Mouse (Mus musculus) embryonic stem cell, embryonic (primary cell): ENCODE results near the gene Prkcb.

Experiments used
- CTCF ChIA-PET, 4 experiments: fragments of 300-600 bp in 2 of 4; fragments of 350-600 bp in 2 of 4; sonication (Branson Sonifier 250); formaldehyde crosslinking; loops; one replicate each; lab custom pipeline; 2022; ENCODE audit warnings: inconsistent platforms in 2 of 4; lab: Charles Lee
- POLR2A ChIA-PET, 4 experiments: fragments of 300-600 bp in 2 of 4; fragments of 350-600 bp in 2 of 4; sonication (Branson Sonifier 250); formaldehyde crosslinking; loops; one replicate each; lab custom pipeline; 2022; ENCODE audit warnings: antibody characterized with exemption in 4 of 4, inconsistent platforms in 1 of 4; lab: Charles Lee

The Prkcb gene

DNA sequence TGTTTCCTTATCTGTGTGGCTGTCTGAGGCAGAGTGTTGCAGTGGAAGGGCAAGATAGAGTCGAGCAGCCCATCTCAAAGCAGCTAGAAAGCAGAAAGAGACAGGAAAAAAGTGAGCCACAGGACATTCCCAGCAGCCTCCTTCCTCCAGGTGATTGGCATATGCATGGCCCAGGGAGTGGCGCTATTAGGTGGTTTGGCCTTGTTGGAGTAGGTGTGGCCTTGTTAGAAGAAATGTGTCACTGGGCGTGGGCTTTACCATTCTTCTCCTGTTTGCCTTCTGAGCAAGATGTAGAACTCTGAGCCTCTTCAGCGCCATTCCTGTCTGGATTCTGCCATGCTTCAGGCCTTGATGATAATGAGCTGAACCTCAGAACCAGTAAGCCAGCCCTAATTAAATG lies 325.3 kb downstream of the Prkcb start:
- POLR2A ChIA-PET, result interaction anchor here in 1 of 4 experiments (1.2 to 2.2 kb wide), 3 partner anchors 13 to 57 kb away, joined by 3 to 6 read pairs (median 4); no protein-coding TSS in a partner anchor
- CTCF ChIA-PET, result interaction anchor here in 1 of 4 experiments (1.4 kb wide), 1 partner anchor 9 kb away, joined by 5 read pairs; no protein-coding TSS in a partner anchor

GRCm38 (mm10) chr7:122622125-122622774 lies 333.7 kb downstream of the Prkcb start:
- ChIA-PET CTCF (interaction anchor here (0.5 to 1.9 kb wide), 7 partner anchors 8 to 398 kb away, joined by 3 to 13 read pairs (median 3); no protein-coding TSS in a partner anchor), POLR2A (interaction anchor here in 1 of 4 experiments (0.9 kb wide), 1 partner anchor 144 kb away, joined by 3 read pairs; no protein-coding TSS in a partner anchor)

DNA sequence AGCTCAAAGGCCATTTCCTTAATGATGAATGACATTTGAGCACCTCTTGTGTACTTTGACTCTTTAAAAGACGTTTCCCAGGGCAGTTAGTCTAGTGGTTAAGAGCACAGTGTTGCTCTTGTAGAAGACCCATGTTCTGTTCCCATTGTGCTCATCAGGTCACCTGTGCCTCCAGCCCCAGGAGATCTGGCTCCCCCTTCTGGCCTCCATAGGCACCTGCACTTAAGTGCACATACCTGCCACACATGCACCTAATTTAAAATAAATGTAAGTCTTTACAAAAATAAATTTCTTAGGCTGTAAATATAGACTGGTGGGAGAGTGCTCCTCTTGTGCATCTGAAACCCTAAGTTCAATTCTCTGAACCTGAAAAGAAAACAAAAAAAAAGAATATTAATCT lies 335.2 kb downstream of the Prkcb start:
- ChIA-PET CTCF (interaction anchor here in 3 of 4 experiments (0.7 to 1.9 kb wide), 4 partner anchors 9 to 1423 kb away, joined by 3 to 6 read pairs (median 5); no protein-coding TSS in a partner anchor), POLR2A (no interaction called here)

DNA sequence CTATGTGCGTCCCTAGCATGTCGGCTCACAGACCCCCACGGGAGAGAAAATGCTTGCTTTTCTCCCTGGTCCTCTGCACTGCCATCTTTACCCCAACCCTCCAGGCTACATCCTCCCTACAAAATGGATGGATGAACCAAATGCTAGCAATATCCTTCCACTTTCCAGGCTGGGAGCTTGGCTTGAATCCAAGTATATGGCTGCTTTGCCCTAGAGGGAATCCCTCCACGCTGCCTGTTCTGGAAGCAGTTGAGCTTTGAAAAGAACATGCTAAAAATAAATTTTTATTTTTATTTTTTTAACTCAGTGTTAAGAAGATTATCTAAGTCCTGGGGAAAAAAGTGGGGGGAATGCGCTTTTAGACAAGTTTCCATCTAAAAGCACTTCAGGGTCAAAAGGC lies 339.5 kb downstream of the Prkcb start:
- CTCF ChIA-PET, result no interaction called here

DNA sequence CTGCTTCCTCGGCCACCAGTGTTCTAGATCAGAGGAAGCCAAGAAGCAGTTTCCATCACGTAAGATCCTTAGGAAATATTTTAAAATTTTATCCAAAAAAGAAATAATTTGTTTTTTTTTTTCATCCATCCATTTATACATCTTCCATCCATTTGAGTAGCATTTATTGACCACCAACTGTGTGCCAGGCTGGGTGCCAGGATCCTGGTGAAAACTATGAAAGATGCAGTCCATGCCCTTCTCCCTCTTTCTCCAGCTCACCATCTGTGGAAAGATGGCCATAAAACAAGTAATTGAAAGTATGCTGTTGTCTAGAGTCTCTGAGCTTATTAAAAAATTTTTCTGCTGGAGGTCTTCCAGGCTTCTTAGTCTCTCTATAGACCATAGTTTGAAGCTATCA lies 341.8 kb downstream of the Prkcb start:
- POLR2A ChIA-PET, result no interaction called here
- CTCF ChIA-PET, result no interaction called here

More for the DNA sequence above, 339.5 kb downstream of the Prkcb start:
- POLR2A ChIA-PET, result interaction anchor here in 1 of 4 experiments (0.6 kb wide), 1 partner anchor 25 kb away, joined by 4 read pairs; no protein-coding TSS in a partner anchor

GRCm38 (mm10) chr7:122631151-122631550 lies 342.6 kb downstream of the Prkcb start:
- ChIA-PET POLR2A (interaction anchor here in 1 of 4 experiments (0.6 kb wide), 2 partner anchors 610 to 611 kb away, joined by 3 to 5 read pairs; no protein-coding TSS in a partner anchor), CTCF (interaction anchor here in 1 of 4 experiments (0.6 kb wide), 1 partner anchor 110 kb away, joined by 4 read pairs; no protein-coding TSS in a partner anchor)

DNA sequence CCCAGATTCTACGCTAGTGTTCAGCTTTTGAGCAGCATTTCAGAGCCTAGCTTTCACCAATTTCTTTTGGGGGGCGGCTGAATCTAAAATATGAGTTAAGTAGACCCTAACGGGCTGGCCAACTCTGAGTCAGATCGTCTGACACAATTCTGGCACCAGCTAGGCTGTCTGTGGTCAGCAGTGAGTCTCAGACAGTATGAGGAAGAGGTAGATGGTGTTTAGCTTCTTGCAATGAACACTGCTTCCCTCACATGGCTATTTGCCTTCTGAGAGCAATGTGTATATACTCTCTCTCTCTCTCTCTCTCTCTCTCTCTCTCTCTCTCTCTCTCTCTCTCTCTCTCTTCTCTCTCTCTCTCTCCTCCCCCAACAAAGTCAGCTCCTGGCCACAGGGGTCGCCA lies 344.4 kb downstream of the Prkcb start:
- POLR2A ChIA-PET, result interaction anchor here in 2 of 4 experiments (1.2 kb wide), 2 partner anchors 19 to 167 kb away, joined by 3 to 6 read pairs; no protein-coding TSS in a partner anchor

GRCm38 (mm10) chr7:122633463-122633862 lies 344.9 kb downstream of the Prkcb start:
- POLR2A ChIA-PET, result interaction anchor here in 3 of 4 experiments (0.6 to 1.2 kb wide), 4 partner anchors 8 to 812 kb away, joined by 3 to 6 read pairs (median 4); no protein-coding TSS in a partner anchor
- CTCF ChIA-PET, result interaction anchor here (0.5 to 1.2 kb wide), 15 partner anchors 10 to 1418 kb away, joined by 3 to 14 read pairs (median 5); no protein-coding TSS in a partner anchor

More for the DNA sequence above, 344.4 kb downstream of the Prkcb start:
- CTCF ChIA-PET, result interaction anchor here (0.5 to 1.2 kb wide), 15 partner anchors 10 to 1418 kb away, joined by 3 to 14 read pairs (median 6); no protein-coding TSS in a partner anchor

- ChIA-PET POLR2A (interaction anchor here in 1 of 4 experiments (1.5 kb wide), 1 partner anchor 40 kb away, joined by 3 read pairs; no protein-coding TSS in a partner anchor), CTCF (interaction anchor here in 1 of 4 experiments (1.2 kb wide), 1 partner anchor 27 kb away, joined by 3 read pairs; no protein-coding TSS in a partner anchor)
These were observed 355.1 kb downstream of the Prkcb start for GRCm38 (mm10) chr7:122643676-122644075.

- POLR2A ChIA-PET, result no interaction called here
- CTCF ChIA-PET, result no interaction called here
These were observed 360.8 kb downstream of the Prkcb start for GRCm38 (mm10) chr7:122649306-122649705.

GRCm38 (mm10) chr7:122652523-122652922 lies 364.0 kb downstream of the Prkcb start:
- ChIA-PET POLR2A (no interaction called here), CTCF (interaction anchor here in 1 of 4 experiments (0.6 kb wide), 1 partner anchor 174 kb away, joined by 3 read pairs; no protein-coding TSS in a partner anchor)

GRCm38 (mm10) chr7:122656671-122657070 lies 368.1 kb downstream of the Prkcb start:
- POLR2A ChIA-PET, result no interaction called here

GRCm38 (mm10) chr7:122657423-122658126 lies 369.0 kb downstream of the Prkcb start:
- ChIA-PET CTCF (interaction anchor here in 2 of 4 experiments (0.6 to 0.7 kb wide), 5 partner anchors 8 to 735 kb away, joined by 3 to 9 read pairs (median 3); no protein-coding TSS in a partner anchor), POLR2A (interaction anchor here in 1 of 4 experiments (0.6 kb wide), 1 partner anchor 307 kb away, joined by 7 read pairs; no protein-coding TSS in a partner anchor)

More at GRCm38 (mm10) chr7:122656671-122657070, 368.1 kb downstream of the Prkcb start:
- CTCF ChIA-PET, result no interaction called here

DNA sequence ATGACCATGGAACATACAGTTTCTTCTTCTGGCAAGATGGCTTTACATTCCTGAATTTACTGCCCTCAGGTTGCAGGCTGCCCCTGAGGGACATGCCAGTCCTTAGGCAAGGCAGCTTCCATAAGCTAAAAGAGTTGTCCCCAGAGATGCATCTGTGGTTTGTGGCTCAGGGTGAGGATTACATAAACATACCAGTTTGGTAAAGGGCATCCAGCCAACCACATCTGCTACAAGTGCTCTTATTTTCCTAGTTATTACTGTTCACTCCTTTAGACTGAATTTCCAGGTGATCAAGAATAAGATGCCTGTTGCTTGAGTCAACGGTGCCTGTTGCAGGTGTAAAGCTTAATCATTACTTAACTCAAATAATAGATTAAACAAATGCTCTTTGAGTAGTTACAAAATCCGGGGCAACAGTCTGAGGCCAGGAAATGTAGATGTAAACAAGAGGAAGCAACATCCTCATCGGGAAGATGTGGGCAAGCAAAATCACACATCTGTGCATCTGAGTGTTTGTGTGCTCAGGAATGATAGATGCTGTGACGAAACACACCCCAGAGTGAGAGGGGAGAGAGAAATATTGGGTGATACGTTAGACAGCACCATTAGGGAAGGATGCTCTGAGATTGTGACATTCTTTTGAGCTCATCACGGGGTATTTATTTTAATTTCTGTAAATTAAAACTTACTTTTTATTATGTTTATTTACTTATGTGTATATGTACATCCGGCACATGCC lies 376.9 kb downstream of the Prkcb start:
- CTCF ChIA-PET, result interaction anchor here in 2 of 4 experiments (0.7 to 3.4 kb wide), 2 partner anchors 195 to 809 kb away, joined by 3 to 11 read pairs; no protein-coding TSS in a partner anchor

DNA sequence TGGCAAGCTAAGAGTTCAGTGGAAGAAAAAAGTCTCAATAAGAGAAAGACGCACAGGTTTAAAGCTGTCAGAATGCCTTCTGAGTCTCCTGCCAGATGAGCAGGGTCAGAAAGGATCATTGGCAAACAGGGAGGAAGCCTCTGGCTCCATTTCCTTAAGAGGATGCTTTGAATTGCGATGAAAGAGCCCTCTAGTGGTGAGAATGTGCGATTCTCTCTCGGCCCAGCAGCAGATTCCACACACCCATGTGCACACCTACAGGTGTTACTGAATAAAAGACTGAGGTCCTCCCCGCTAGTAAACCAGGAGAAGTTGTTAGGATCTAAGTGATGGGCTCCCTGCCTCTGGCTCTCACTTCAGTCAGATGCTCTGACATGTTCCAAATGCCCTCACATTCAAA lies 379.4 kb downstream of the Prkcb start:
- ChIA-PET POLR2A (interaction anchor here in 2 of 4 experiments (1.1 to 1.2 kb wide), 2 partner anchors 190 to 704 kb away, joined by 3 to 4 read pairs; no protein-coding TSS in a partner anchor), CTCF (interaction anchor here in 3 of 4 experiments (0.6 to 3.4 kb wide), 11 partner anchors 57 to 258 kb away, joined by 3 to 13 read pairs (median 4); no protein-coding TSS in a partner anchor)

More for the DNA sequence above, 376.9 kb downstream of the Prkcb start:
- POLR2A ChIA-PET, result no interaction called here

- ChIA-PET POLR2A (interaction anchor here in 3 of 4 experiments (0.5 to 1.4 kb wide), 8 partner anchors 11 to 430 kb away, joined by 3 to 7 read pairs (median 4); no protein-coding TSS in a partner anchor), CTCF (interaction anchor here (0.6 to 1.5 kb wide), 21 partner anchors 12 to 473 kb away, joined by 3 to 14 read pairs (median 4); no protein-coding TSS in a partner anchor)
These were observed 381.9 kb downstream of the Prkcb start, which contains the start of gene Cacng3 for GRCm38 (mm10) chr7:122670442-122670872. Cacng3 (plus strand) TSS chr7:122670492.
